Mouse (Mus musculus) stomach, postnatal 0 days (tissue): ENCODE measurements around the gene Fam114a1. TPM values are rescaled to one million over a fixed set of nuclear protein-coding genes. Genes with fewer than 3 reads are reported as not detected.

ENCODE experiments used
- ATAC-seq: fragments of 200-750 bp; cut with Nextera tagmentation; 2 replicates; pipeline ENCODE4 v1.8.0; 2017; ENCODE audit not compliant: low FRiP score, low TSS enrichment
- DNase-seq: peaks from one replicate; pipeline ENCODE4 v3.0.0-alpha.2; 2016; ENCODE audit warnings: low spot score
- H3K27ac ChIP-seq: fragments of 300-500 bp; sonication (generic); replicated peaks from 2 replicates; pipeline ENCODE4 v1.5.1; 2014; ENCODE audit warnings: mild to moderate bottlenecking, control low read depth
- H3K27me3 ChIP-seq: fragments of 300-500 bp; sonication (generic); 2 replicates; pipeline ENCODE4 v1.6.1; 2014; ENCODE audit warnings: low read length; ENCODE audit not compliant: control insufficient read depth, insufficient read depth
- H3K36me3 ChIP-seq: fragments of 300-500 bp; sonication (generic); 2 replicates; pipeline ENCODE4 v1.6.1; 2014; ENCODE audit warnings: low read length, mixed read lengths; ENCODE audit not compliant: control insufficient read depth, insufficient read depth
- H3K4me1 ChIP-seq: fragments of 300-500 bp; sonication (generic); replicated peaks from 2 replicates; pipeline ENCODE4 v1.6.1; 2014; ENCODE audit warnings: antibody characterized with exemption; ENCODE audit not compliant: control insufficient read depth, insufficient read depth
- H3K4me2 ChIP-seq: fragments of 300-500 bp; sonication (generic); replicated peaks from 2 replicates; pipeline ENCODE4 v1.6.1; 2014; ENCODE audit warnings: low read depth, mild to moderate bottlenecking, control low read depth, moderate library complexity
- H3K4me3 ChIP-seq: fragments of 300-500 bp; sonication (generic); 2 replicates; pipeline ENCODE4 v1.5.1; 2014; ENCODE audit warnings: low read depth, low read length, control low read depth
- H3K9ac ChIP-seq: fragments of 300-500 bp; sonication (generic); 2 replicates; pipeline ENCODE4 v1.6.1; 2014; ENCODE audit warnings: mild to moderate bottlenecking, low read length, control low read depth, mixed read lengths
- H3K9me3 ChIP-seq: fragments of 300-500 bp; sonication (generic); 2 replicates; pipeline ENCODE4 v1.6.1; 2016; ENCODE audit warnings: low read length; ENCODE audit not compliant: control insufficient read depth
- CTCF ChIP-seq: IDR thresholded peaks from 2 replicates; pipeline ENCODE4 v1.5.1; 2016; ENCODE audit warnings: antibody characterized with exemption, low read depth, mild to moderate bottlenecking, moderate library complexity
- EP300 ChIP-seq: optimal IDR thresholded peaks from 2 replicates; pipeline ENCODE3; 2016; ENCODE audit warnings: antibody characterized with exemption
- WGBS: fragments of 180-500 bp; shearing (Covaris S2); extraction: QIAGEN DNeasy Blood & Tissue Kit; methylation state at CpG from one replicate; pipeline ENCODE4 v1.1.7; 2014; 5-methylcytosine and 5-hydroxymethylcytosine counted together
- polyA plus RNA-seq: library from polyadenylated mRNA; unstranded; fragments of >200 nt; fragmentation: Nextera tagmentation; extraction: Ambion mirVana; gene quantifications from 2 replicates; pipeline ENCODE4 v1.2.1, GENCODE M21; 2015

Gene Fam114a1
- polyA plus RNA-seq, 1 experiment from 2014 or later = 31.0 TPM

DNA sequence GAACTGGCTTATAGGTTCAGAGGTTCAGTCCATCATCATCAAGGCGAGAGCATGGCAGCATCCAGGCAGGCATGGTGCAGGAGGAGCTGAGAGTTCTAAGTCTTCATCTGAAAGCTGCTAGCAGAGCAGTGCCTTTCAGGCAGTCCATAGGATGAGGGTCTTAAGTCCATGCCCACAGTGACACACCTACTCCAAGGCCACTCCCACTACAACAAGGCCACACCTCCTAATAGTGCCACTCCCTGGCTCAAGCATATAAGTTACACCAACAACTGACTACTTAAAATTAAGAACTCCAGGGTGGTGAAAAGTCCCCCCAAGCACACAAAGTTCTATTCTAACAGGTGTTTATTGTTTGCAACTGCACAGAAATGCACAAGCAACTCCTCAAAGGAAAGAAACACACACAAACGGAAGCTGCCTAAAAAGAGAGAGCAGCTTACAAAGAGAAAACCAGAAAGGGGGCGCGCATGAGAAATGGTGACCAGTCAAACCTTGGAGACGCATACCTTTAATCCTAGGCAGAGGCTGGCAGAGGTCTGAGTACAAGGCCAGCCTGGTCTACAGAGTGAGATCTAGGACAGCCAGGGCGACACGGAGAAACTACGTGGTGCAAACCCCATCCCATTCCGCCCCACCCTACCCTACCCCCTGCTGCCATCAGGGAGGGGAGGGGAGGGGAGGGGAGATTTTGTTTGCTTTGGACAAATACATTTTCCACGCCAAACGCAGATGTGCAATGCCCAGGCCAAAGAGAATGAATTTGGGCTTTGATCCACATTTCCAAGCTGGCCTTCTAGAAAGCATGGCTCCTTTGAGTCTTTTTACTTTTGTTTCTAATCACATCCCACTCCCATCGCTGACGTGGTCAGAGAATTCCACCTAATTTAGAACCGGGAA is 660 bp upstream of the Fam114a1 start:
- Histone ChIP-seq H3K9me3 (no peaks in the 10 kb centered on the region), H3K4me1 (no peaks in the 10 kb centered on the region), H3K4me3 (peak overlapping the region; percentile 73), H3K27me3 (no peaks in the 10 kb centered on the region), H3K4me2 (peak overlapping the region; percentile 78), H3K9ac (peak overlapping the region; percentile 87), H3K27ac (peak overlapping the region; percentile 90), H3K36me3 (no peaks in the 10 kb centered on the region)
- DNase-seq = peak; percentile 57
- TF ChIP-seq CTCF = 0 out of 2 replicates have a peak, but pooled peaks have one; percentile 19
- TF ChIP-seq EP300 = no peak
- ATAC-seq = peak; percentile 59
- 6% methylated on average over 14 of the region's 14 CpGs for WGBS

DNA sequence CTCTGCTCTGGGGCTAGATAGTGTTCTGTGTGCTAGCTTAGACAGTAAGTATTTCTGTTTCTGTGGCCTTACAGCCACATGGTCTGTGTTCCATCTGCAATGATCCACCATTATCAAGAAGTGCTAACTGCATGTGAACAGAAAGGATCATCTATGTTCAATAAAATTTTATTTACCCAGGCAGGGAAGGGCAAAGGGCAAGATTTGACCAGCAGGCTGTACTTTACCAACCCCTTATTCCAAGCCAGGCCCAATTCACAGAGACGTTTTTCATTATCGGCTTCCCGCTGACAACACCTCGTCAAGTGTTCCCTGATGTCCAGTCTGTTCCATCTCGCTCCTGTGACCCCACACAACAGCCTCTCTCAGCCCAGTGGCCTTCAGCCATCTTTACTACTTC is 5.2 kb downstream of the Fam114a1 start:
- no peak for ATAC-seq

DNA sequence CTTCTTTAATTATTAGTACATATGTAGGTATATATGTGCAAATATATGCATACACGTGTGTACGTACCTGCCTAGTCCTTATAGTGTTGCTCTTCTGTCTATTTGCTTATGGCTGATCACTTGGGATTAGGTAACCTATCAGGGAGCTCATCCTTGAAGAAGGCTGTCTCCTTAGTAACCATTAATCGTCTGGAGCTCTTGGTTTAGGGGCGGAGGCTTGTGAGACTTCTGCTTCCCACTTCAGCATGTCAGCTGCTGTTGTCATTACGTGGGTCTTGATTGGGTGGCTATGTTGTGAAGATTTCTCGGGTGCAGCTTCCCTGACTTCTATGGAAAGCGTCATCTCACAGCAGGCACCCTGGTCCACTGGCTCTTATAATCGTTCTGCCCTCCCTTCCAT is 7.3 kb downstream of the Fam114a1 start:
- 79% methylated on average over 8 of the region's 8 CpGs for WGBS
- H3K4me2 ChIP-seq = no peak overlapping the region
- H3K4me1 ChIP-seq = no peaks in the 10 kb centered on the region
- peaks cover 17% of the 10 kb centered on the region; the same call in 1 of the 2 replicates for H3K36me3 ChIP-seq
- no peak overlapping the region for H3K4me3 ChIP-seq
- no peak for TF ChIP-seq EP300
- no peak overlapping the region for H3K27ac ChIP-seq
- H3K27me3 ChIP-seq = no peaks in the 10 kb centered on the region
- no peaks in the 10 kb centered on the region for H3K9me3 ChIP-seq
- DNase-seq (no peak), ATAC-seq (0 out of 2 replicates have a peak, but pooled peaks have one; percentile 18)
- H3K9ac ChIP-seq = no peak overlapping the region

More for the DNA sequence above, 5.2 kb downstream of the Fam114a1 start:
- Histone ChIP-seq H3K4me3 (no peak overlapping the region), H3K9ac (no peak overlapping the region), H3K4me1 (no peaks in the 10 kb centered on the region), H3K9me3 (no peaks in the 10 kb centered on the region), H3K4me2 (no peak overlapping the region), H3K27me3 (no peaks in the 10 kb centered on the region), H3K27ac (no peak overlapping the region), H3K36me3 (peaks cover 7% of the 10 kb centered on the region; the same call in 1 of the 2 replicates)
- no peak for DNase-seq
- TF ChIP-seq EP300 (no peak), CTCF (no peak)
- WGBS = 85% methylated on average over 5 of the region's 5 CpGs

DNA sequence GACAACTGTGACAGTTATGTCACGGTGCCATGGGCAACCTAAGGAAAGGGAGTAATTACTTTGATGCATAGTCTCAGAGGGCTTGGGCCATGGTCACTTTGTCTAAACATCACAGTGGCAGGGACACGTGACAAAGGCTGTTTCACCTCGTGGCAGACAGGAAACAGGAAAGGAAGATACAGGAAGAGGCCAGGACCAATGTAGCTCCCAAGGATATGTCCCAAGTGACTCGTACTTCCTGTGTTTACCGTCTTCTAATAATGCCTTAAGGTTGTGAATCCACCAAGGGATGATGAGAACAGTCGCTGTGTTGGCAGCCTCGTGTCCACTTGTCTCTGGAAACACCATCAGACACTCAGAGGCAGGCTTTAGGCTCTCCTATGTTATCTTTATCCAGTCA is 16.1 kb downstream of the Fam114a1 start:
- Histone ChIP-seq H3K27ac (no peak overlapping the region), H3K4me3 (no peak overlapping the region), H3K36me3 (peaks cover 9% of the 10 kb centered on the region; the same call in 1 of the 2 replicates), H3K9ac (no peak overlapping the region), H3K4me1 (no peaks in the 10 kb centered on the region), H3K9me3 (no peaks in the 10 kb centered on the region), H3K27me3 (no peaks in the 10 kb centered on the region), H3K4me2 (no peak overlapping the region)
- WGBS = 69% methylated on average over 7 of the region's 7 CpGs
- no peak for ATAC-seq
- TF ChIP-seq EP300 (no peak), CTCF (no peak)
- no peak for DNase-seq

DNA sequence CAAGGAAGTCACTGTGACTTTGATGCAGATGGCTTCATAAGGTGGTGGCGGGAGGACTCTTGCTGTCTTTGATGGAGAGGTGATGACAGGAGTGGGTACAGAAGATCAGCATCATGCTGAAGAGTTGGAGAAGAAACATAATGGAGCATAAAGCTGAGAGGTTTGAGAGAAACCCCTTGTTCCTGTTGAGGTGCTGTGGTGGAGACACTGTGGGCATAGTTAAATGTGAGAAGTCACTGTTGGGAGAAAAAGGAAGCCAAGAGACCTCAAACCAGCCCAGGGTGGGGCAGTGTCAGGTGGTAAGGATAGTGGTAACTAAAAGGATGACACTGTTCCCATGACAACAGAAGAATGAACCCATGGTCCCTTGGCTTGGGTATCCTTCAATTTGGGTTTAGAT is 20.1 kb downstream of the Fam114a1 start:
- no peak overlapping the region for H3K4me2 ChIP-seq
- no peaks in the 10 kb centered on the region for H3K9me3 ChIP-seq
- H3K27me3 ChIP-seq = no peaks in the 10 kb centered on the region
- H3K9ac ChIP-seq = no peak overlapping the region
- ATAC-seq (no peak), DNase-seq (no peak)
- H3K4me1 ChIP-seq = no peaks in the 10 kb centered on the region
- no peak overlapping the region for H3K27ac ChIP-seq
- TF ChIP-seq EP300 (no peak), CTCF (no peak)
- H3K4me3 ChIP-seq = no peak overlapping the region
- 97% methylated on average over 1 of the region's 1 CpGs for WGBS
- no peaks in the 10 kb centered on the region; the same call in 1 of the 2 replicates for H3K36me3 ChIP-seq

DNA sequence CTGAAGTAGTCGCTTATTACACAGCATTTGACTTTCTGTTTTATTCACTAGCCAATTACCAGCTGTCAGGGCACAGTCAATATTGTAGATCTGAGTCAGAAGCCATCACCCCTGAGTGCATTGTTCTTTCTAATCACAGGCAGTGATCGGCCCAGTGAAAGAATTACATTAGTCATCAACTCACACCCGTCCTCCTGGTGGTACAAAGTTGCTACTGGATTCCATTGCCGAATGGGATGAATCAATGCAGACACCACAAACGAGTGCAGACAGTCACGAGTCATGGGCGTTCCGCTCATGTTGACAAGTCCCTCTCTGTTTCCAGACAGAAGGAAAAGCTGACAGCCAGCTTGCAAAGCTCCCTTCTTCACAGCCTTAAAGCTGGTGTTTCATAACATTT is 22.7 kb downstream of the Fam114a1 start:
- H3K4me3 ChIP-seq = no peak overlapping the region
- H3K36me3 ChIP-seq = peaks cover 9% of the 10 kb centered on the region
- DNase-seq (peak; percentile 47), ATAC-seq (peak; percentile 94)
- TF ChIP-seq EP300 = no peak
- TF ChIP-seq CTCF = peak; percentile 63
- no peak overlapping the region for H3K4me2 ChIP-seq
- H3K4me1 ChIP-seq = no peaks in the 10 kb centered on the region
- WGBS = 44% methylated on average over 8 of the region's 8 CpGs
- no peaks in the 10 kb centered on the region for H3K9me3 ChIP-seq
- H3K27ac ChIP-seq = no peak overlapping the region
- no peaks in the 10 kb centered on the region for H3K27me3 ChIP-seq
- no peak overlapping the region for H3K9ac ChIP-seq
